Mouse (Mus musculus) G1E (cell line): ENCODE measurements around the gene Atf6b.

ENCODE experiments used
- CTCF ChIP-seq: IDR thresholded peaks from 2 replicates; pipeline ENCODE4 v1.5.1; 2012; ENCODE audit warnings: low read depth, low read length, inconsistent platforms, mixed read lengths
- TAL1 ChIP-seq: conservative IDR thresholded peaks from 2 replicates; pipeline ENCODE4 v1.6.1; 2012; ENCODE audit warnings: low read depth, low read length, inconsistent platforms, mixed read lengths

- TF ChIP-seq CTCF, result no peak
- TF ChIP-seq TAL1, result no peak
Observed at GRCm38 (mm10) chr17:34654392-34654791, 7.4 kb downstream of the Atf6b start.
